Mouse (Mus musculus) ES-Bruce4 (cell line): Measurements from ENCODE around the gene Arl4a.

Source experiments
- CTCF ChIP-seq: IDR thresholded peaks from one replicate; pipeline ENCODE4 v1.8.1; 2011; ENCODE audit warnings: low read depth, low read length
- EP300 ChIP-seq: IDR thresholded peaks from 2 replicates; pipeline ENCODE4 v1.6.1; 2011; ENCODE audit warnings: low read depth, low read length; ENCODE audit not compliant: insufficient read depth

- no peak for TF ChIP-seq CTCF
- TF ChIP-seq EP300, result no peak
These were observed 33.1 kb downstream of the Arl4a start for GRCm38 (mm10) chr12:40004766-40005165.
